ENCODE assay signal across 8 mouse cellular contexts in the genomic region with DNA sequence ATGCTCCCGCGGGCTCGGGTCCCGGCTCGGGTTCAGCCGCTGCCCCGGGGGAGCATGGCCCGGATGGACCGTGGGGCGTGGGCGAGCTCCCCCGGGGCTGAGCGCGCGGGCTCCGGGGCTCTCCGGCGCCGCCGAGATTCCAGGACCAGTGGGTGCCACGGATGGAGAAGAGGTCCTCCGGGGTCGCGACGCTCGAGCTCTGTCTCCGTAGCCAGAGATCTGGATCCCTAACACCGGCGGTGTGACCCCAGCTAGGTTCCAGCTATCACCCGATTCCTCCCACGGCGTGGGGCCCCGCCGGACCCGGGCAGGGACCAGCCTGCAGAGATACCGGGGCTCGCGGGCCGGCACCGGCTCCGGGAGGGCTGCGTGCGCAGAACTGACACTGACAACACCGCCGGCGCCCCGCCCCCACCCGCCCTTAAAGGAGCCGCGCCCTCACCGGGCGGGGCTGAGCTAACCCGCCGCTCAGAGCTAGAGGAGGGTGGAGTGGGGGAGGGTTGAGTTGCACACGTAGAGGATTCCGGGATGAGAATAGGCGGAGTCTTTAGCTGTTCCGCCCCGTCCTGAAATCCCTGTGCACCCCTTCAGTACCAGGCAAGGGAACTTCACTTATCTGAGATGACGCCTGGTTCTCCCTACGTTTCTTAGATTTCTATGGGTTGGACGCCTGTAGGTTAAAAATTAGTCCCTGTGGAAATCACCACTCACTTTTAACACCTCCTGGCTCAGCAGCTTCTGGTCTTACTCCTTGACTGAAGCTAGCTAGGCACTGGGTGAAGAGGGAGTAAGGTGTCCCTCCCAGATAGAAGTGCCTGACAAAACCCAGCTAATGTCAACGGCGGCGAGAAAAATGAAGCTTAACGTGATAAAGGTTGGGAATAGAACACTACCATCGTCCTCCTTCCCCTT. TPM values are rescaled to one million over a fixed set of nuclear protein-coding genes. Genes with fewer than 3 reads are reported as not detected.
DNase-seq lines count a peak whose midpoint lies in the region; ATAC-seq lines count a peak whose summit lies in the region.

A gene (minus strand): TSS at position 399 of the 912 bp plus-strand sequence.

- H3K9ac ChIP-seq in hindbrain, embryonic 13.5 days, result peak within 1 kb of the TSS; percentile 98

- H3K4me3 ChIP-seq in hindbrain, embryonic 13.5 days, result peak within 1 kb of the TSS; percentile 97

- no peaks in the 10 kb centered on the region for H3K9me3 ChIP-seq in hindbrain, embryonic 13.5 days

- no peaks in the 10 kb centered on the region for H3K27me3 ChIP-seq in hindbrain, embryonic 13.5 days

- DNase-seq in NIH3T3 (ENCODE audit: low read depth), result peak; percentile 97
- DNase-seq in cerebellum, postnatal 14 days, result peak; percentile 94
- DNase-seq in frontal cortex, postnatal 14 days (ENCODE audit: low spot score in 2 of 2), result peak; percentile 87 to 90
- DNase-seq in layer of hippocampus, postnatal 25 days (ENCODE audit: extremely low spot score in 1 of 2, low spot score in 1 of 2), result peak; percentile 72 to 80
- DNase-seq in lung, postnatal 25 days (ENCODE audit: low spot score), result peak; percentile 96
- peak; percentile 97 for DNase-seq in retina, postnatal 1 day
- DNase-seq in urinary bladder, adult 18-20 months (ENCODE audit: low spot score in 2 of 2), result peak; percentile 74 to 85

- peak within 1 kb of the TSS; percentile 89 for H3K27ac ChIP-seq in hindbrain, embryonic 13.5 days

- H3K4me1 ChIP-seq in hindbrain, embryonic 13.5 days (replicated peaks), result peaks cover 38% of the 10 kb centered on the region

- H3K4me2 ChIP-seq in hindbrain, embryonic 13.5 days, result peak within 1 kb of the TSS; percentile 94

- WGBS in hindbrain, embryonic 13.5 days, result under 1% methylated on average over 66 of the region's 67 CpGs

- peaks cover 23% of the 10 kb centered on the region for H3K36me3 ChIP-seq in hindbrain, embryonic 13.5 days

- peak; percentile 98 for ATAC-seq in hindbrain, embryonic 13.5 days (ENCODE audit: low FRiP score)

RNA-seq across cellular contexts. Expression of the gene that starts here (rescaled TPM):
- polyA plus RNA-seq in hindbrain, embryonic 13.5 days (2015; fragmentation: Nextera tagmentation; extraction: Ambion mirVana), result 19.1 and 21.6 TPM in 2 replicates
- total RNA-seq in layer of hippocampus, postnatal 25 days (2021), result 100 to 1,000 TPM; 196 to 200 TPM

Comparison
In these comparisons a context has a peak if more than half of its experiments do, and no peak if none do; other contexts are left out.
1. Peak in every context shown above with its lines: DNase-seq, ATAC-seq, H3K4me3 ChIP-seq and H3K27ac ChIP-seq.